Mouse (Mus musculus): ENCODE data around the gene Rad52. TPM values are rescaled to one million over a fixed set of nuclear protein-coding genes. Genes with fewer than 3 reads are reported as not detected.

Rad52 gene
- 14.2 and 15.3 TPM in 2 replicates for total RNA-seq (2021)
- long read RNA-seq, experiment 1, partial matches to known transcripts: 2 of 12 reads
- long read RNA-seq, experiment 1, other reads (novel, unspliced or antisense): 8 of 12 reads
- long read RNA-seq, experiment 2, partial matches to known transcripts: 1 of 5 reads
- long read RNA-seq, experiment 2, other reads (novel, unspliced or antisense): 1 of 5 reads

GRCm38 (mm10) chr6:119902204-119903080 lies at the start of gene Rad52:
Gene Rad52, plus strand, starts transcription at chr6:119902698.
- peak; percentile 90 for DNase-seq

GRCm38 (mm10) chr6:119854156-119854555 lies 48.3 kb upstream of the Rad52 start:
- no peak for DNase-seq

- DNase-seq: no peak
Observed at GRCm38 (mm10) chr6:119855471-119855870, 47.0 kb upstream of the Rad52 start.

GRCm38 (mm10) chr6:119860236-119860635 lies 42.3 kb upstream of the Rad52 start:
- no peak for DNase-seq

GRCm38 (mm10) chr6:119861519-119861918 lies 41.0 kb upstream of the Rad52 start:
- no peak for DNase-seq

GRCm38 (mm10) chr6:119864341-119865034 lies 38.0 kb upstream of the Rad52 start:
- peak; percentile 76 for DNase-seq

GRCm38 (mm10) chr6:119883151-119883550 lies 19.3 kb upstream of the Rad52 start:
- DNase-seq: no peak

- no peak for DNase-seq
Observed at GRCm38 (mm10) chr6:119892711-119893110, 9.8 kb upstream of the Rad52 start.

GRCm38 (mm10) chr6:119903081-119903789 lies 737 bp downstream of the Rad52 start:
- no peak for DNase-seq

- DNase-seq: no peak
Observed at GRCm38 (mm10) chr6:119905461-119905860, 3.0 kb downstream of the Rad52 start.

- no peak for DNase-seq
Observed at GRCm38 (mm10) chr6:119912046-119912445, 9.5 kb downstream of the Rad52 start.

- DNase-seq: no peak
Observed at GRCm38 (mm10) chr6:119915710-119916109, 13.2 kb downstream of the Rad52 start.

GRCm38 (mm10) chr6:119918561-119919181 lies 16.2 kb downstream of the Rad52 start:
- DNase-seq: no peak

GRCm38 (mm10) chr6:119922136-119922535 lies 19.6 kb downstream of the Rad52 start:
- DNase-seq: no peak

- DNase-seq: no peak
Observed at GRCm38 (mm10) chr6:119922544-119922943, 20.0 kb downstream of the Rad52 start.

- peak; percentile 31 for DNase-seq
Observed at GRCm38 (mm10) chr6:119924235-119925005, 21.9 kb downstream of the Rad52 start.

Other genes with a start within 250 kb of the Rad52 start
- 24.1 and 24.7 TPM in 2 replicates for gene Erc1, start 54.5 kb upstream of the Rad52 start, total RNA-seq (2021)
- 183 and 192 TPM in 2 replicates for gene Wnk1, start 136.0 kb downstream of the Rad52 start, total RNA-seq (2021)
- not detected in 2 replicates for gene Ninj2, start 190.7 kb downstream of the Rad52 start, total RNA-seq (2021)

Measured in adrenal gland, postnatal 14 days (tissue).